Mouse (Mus musculus) frontal cortex, postnatal 25 days (tissue): ENCODE results near the gene Gm14139.
"Not testable (repeated sequence)": the region's sequence is repeated elsewhere in the genome, so short reads cannot be mapped to it uniquely, and the experiment has no call there.

Source experiments
- DNase-seq, 2 experiments: peaks; one replicate each; pipeline ENCODE4 v3.0.0; 2022; ENCODE audit warnings: low spot score in 2 of 2

The Gm14139 gene

GRCm38 (mm10) chr2:150181570-150181999 is at the start of gene Gm14139:
TSS of gene Gm14139 (plus strand) at chr2:150181755.
- DNase-seq = not testable (repeated sequence)

- DNase-seq = not testable (repeated sequence)
These were observed 49.6 kb upstream of the Gm14139 start for GRCm38 (mm10) chr2:150132002-150132401.

- no peak for DNase-seq
These were observed 48.8 kb upstream of the Gm14139 start for GRCm38 (mm10) chr2:150132773-150133172.

GRCm38 (mm10) chr2:150136435-150136897 is 45.1 kb upstream of the Gm14139 start, which contains the start of gene Zfp120:
TSS of gene Zfp120 (minus strand) at chr2:150136708.
- DNase-seq = peak; percentile 76 to 77

GRCm38 (mm10) chr2:150166703-150167102 is 14.9 kb upstream of the Gm14139 start:
- no peak for DNase-seq

- DNase-seq = no peak
These were observed 7.7 kb upstream of the Gm14139 start for GRCm38 (mm10) chr2:150173833-150174232.

- DNase-seq = not testable (repeated sequence)
These were observed 2.0 kb upstream of the Gm14139 start, which contains the start of gene Gm10770 for GRCm38 (mm10) chr2:150179579-150179978. TSS of gene Gm10770 (minus strand) at chr2:150179679.

GRCm38 (mm10) chr2:150181046-150181445 is 509 bp upstream of the Gm14139 start:
- DNase-seq = not testable (repeated sequence)

GRCm38 (mm10) chr2:150217600-150218362 is 36.2 kb downstream of the Gm14139 start, which contains the start of gene Zfp937:
TSS of gene Zfp937 (plus strand) at chr2:150218073.
- peak; percentile 59 to 78 for DNase-seq

GRCm38 (mm10) chr2:150218363-150218725 is 36.8 kb downstream of the Gm14139 start:
- not testable (repeated sequence) for DNase-seq

GRCm38 (mm10) chr2:150223263-150223662 is 41.7 kb downstream of the Gm14139 start:
- DNase-seq = not testable (repeated sequence)
